Mouse (Mus musculus): ENCODE measurements around the gene Pold2. TPM values are rescaled to one million over a fixed set of nuclear protein-coding genes. Genes with fewer than 3 reads are reported as not detected.

The Pold2 gene
- total and polyA plus RNA-seq, 3 experiments = 261 to 366 TPM; not detected in 1

DNA sequence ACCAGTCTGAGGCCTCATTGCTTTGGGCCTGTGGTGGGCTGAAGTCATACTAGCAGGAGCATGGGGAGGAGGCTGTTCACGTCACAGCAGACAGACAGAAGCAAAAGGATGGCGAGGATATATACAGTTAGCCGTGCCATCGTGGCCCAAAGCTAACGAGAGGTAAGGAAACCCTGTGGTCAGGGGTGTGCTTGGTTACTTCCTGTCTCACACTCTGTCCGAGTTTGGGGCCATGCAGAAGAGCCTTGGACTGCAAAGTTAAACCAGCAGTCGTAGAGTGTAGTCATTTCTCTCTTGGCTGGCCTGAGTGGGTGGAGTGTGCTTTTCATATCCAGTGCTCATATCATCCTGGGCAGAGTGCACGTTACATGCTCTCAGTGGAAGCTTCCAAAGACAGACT lies 4.4 kb upstream of the Pold2 start:
- peaks cover 4% of the 10 kb centered on the region for H3K79me2 ChIP-seq (ENCODE audit: control insufficient read depth, insufficient read depth, low read length, poor library complexity)
- TF ChIP-seq ZNF384 (IDR thresholded peaks at IDR 0.05; ENCODE audit: low read depth, low read length) (no peak), EP300 (IDR thresholded peaks at IDR 0.05; ENCODE audit: low read depth in 1 of 2, low read length in 2 of 2) (no peak), SIN3A (IDR thresholded peaks at IDR 0.05; ENCODE audit: low read length) (no peak), MAFK (IDR thresholded peaks at IDR 0.05; ENCODE audit: borderline replicate concordance, low read depth, low read length) (no peak), ZC3H11A (IDR thresholded peaks at IDR 0.05; ENCODE audit: low read depth, low read length) (no peak), UBTF (IDR thresholded peaks at IDR 0.05; ENCODE audit: borderline replicate concordance, insufficient read depth, low read depth, low read length) (no peak), TAL1 (IDR thresholded peaks at IDR 0.05; ENCODE audit: low read length) (no peak), RAD21 (IDR thresholded peaks at IDR 0.05; ENCODE audit: low read depth, low read length) (no peak), TBP (IDR thresholded peaks at IDR 0.05; ENCODE audit: low read depth, low read length) (no peak), ZMIZ1 (IDR thresholded peaks at IDR 0.05; ENCODE audit: low read depth, low read length) (no peak), POLR2AphosphoS2 (IDR thresholded peaks at IDR 0.05; ENCODE audit: low read length) (no peak), ELF1 (IDR thresholded peaks at IDR 0.05; ENCODE audit: low read depth, low read length) (no peak), TCF12 (IDR thresholded peaks at IDR 0.05; ENCODE audit: low read depth, low read length) (no peak), MYB (IDR thresholded peaks at IDR 0.05; ENCODE audit: low read depth, low read length) (no peak), ETS1 (IDR thresholded peaks at IDR 0.05; ENCODE audit: low read depth, low read length) (no peak), RCOR1 (IDR thresholded peaks at IDR 0.05; ENCODE audit: low read depth, low read length) (no peak)
- no peaks in the 10 kb centered on the region for H3K27me3 ChIP-seq (ENCODE audit: control insufficient read depth in 1 of 2, insufficient read depth in 2 of 2, low read length in 2 of 2)
- no peaks in the 10 kb centered on the region for H3K9me3 ChIP-seq (replicated peaks; ENCODE audit: insufficient read depth, low read length)
- H3K36me3 ChIP-seq (ENCODE audit: control insufficient read depth in 1 of 2, insufficient read depth in 2 of 2, low read length in 2 of 2) = peaks cover 0 to 5% of the 10 kb centered on the region in 2 experiments; a peak in 2 of 4 replicates
- H3K4me3 ChIP-seq (ENCODE audit: control insufficient read depth in 1 of 2, insufficient read depth in 1 of 2, low read depth in 2 of 2, low read length in 2 of 2) = no peak overlapping the region
- no peak for DNase-seq (ENCODE audit: low read depth, low spot score)
- no peak overlapping the region for H3K27ac ChIP-seq (ENCODE audit: control insufficient read depth, low read depth, low read length)
- H3K9ac ChIP-seq (ENCODE audit: control insufficient read depth, low read depth, low read length, poor library complexity, severe bottlenecking) = no peak overlapping the region
- H3K4me1 ChIP-seq (ENCODE audit: control insufficient read depth in 1 of 2, insufficient read depth in 2 of 2, low read length in 2 of 2) = peaks cover 3 to 7% of the 10 kb centered on the region in 2 experiments; a peak in 3 of 4 replicates

DNA sequence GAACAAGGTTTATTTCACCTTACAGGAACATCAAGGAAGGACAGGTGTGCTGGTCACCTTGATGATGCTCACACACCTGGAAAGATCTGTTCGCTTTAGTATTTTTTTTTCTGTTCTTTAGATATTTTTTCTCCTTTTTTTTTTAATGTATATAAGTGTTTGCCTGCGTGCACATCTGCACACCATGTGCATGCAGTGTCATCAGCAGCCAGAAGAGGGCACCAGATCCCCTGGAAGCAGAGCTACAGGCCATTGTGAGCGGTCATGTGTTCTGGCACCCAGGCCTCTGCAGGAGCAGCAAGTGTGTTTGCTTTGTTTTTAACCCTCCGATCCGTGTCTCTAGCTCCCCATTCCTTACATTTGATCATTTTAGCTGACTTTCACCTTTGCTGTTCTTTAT lies 1.8 kb upstream of the Pold2 start:
- peak; percentile 93 for TF ChIP-seq MYC (IDR thresholded peaks at IDR 0.05; ENCODE audit: low read depth, low read length)
- TF ChIP-seq POLR2A (IDR thresholded peaks at IDR 0.05; ENCODE audit: control insufficient read depth in 1 of 2, insufficient read depth in 1 of 2, low read depth in 1 of 2, low read length in 2 of 2, poor library complexity in 1 of 2) = no peak
- TF ChIP-seq CTCF (IDR thresholded peaks at IDR 0.05 in 2 of 3, conservative IDR thresholded peaks at IDR 0.05 in 1 of 3; ENCODE audit: control insufficient read depth in 1 of 3, insufficient read depth in 1 of 3, low read depth in 2 of 3, low read length in 3 of 3, poor library complexity in 1 of 3, severe bottlenecking in 1 of 3) = peak; percentile 83 to 91 (median 84)
- peak; percentile 66 for TF ChIP-seq TBP (IDR thresholded peaks at IDR 0.05; ENCODE audit: low read depth, low read length)
- TF ChIP-seq SMC3 (IDR thresholded peaks at IDR 0.05; ENCODE audit: low read depth, low read length) = peak; percentile 60
- peak; percentile 82 for TF ChIP-seq USF1 (IDR thresholded peaks at IDR 0.05; ENCODE audit: low read depth, low read length)
- TF ChIP-seq MAX (IDR thresholded peaks at IDR 0.05; ENCODE audit: low read length) = peak; percentile 60; the same call in 1 of the 2 replicates
- no peak for TF ChIP-seq POLR2AphosphoS5 (IDR thresholded peaks at IDR 0.05; ENCODE audit: borderline replicate concordance, low read depth, low read length)
- peak; percentile 48 for TF ChIP-seq RAD21 (IDR thresholded peaks at IDR 0.05; ENCODE audit: low read depth, low read length)
- peak; percentile 71 for TF ChIP-seq ZNF384 (IDR thresholded peaks at IDR 0.05; ENCODE audit: low read depth, low read length)
- no peak overlapping the region for H3K4me3 ChIP-seq (ENCODE audit: control insufficient read depth in 1 of 2, insufficient read depth in 1 of 2, low read depth in 2 of 2, low read length in 2 of 2)
- H3K27ac ChIP-seq (ENCODE audit: control insufficient read depth, low read depth, low read length) = no peak overlapping the region
- DNase-seq (ENCODE audit: low read depth, low spot score) = peak; percentile 91
- peaks cover 11% of the 10 kb centered on the region for H3K79me2 ChIP-seq (ENCODE audit: control insufficient read depth, insufficient read depth, low read length, poor library complexity)
- H3K9ac ChIP-seq (ENCODE audit: control insufficient read depth, low read depth, low read length, poor library complexity, severe bottlenecking) = no peak overlapping the region
- H3K4me1 ChIP-seq (ENCODE audit: control insufficient read depth in 1 of 2, insufficient read depth in 2 of 2, low read length in 2 of 2) = peaks cover 3 to 11% of the 10 kb centered on the region in 2 experiments; a peak in 3 of 4 replicates
- H3K9me3 ChIP-seq (replicated peaks; ENCODE audit: insufficient read depth, low read length) = no peaks in the 10 kb centered on the region
- no peaks in the 10 kb centered on the region for H3K27me3 ChIP-seq (ENCODE audit: control insufficient read depth in 1 of 2, insufficient read depth in 2 of 2, low read length in 2 of 2)
- peaks cover 0 to 8% of the 10 kb centered on the region in 2 experiments; a peak in 2 of 4 replicates for H3K36me3 ChIP-seq (ENCODE audit: control insufficient read depth in 1 of 2, insufficient read depth in 2 of 2, low read length in 2 of 2)

Measured in MEL (cell line).